13 mouse cellular contexts compared by ENCODE assay signal in genomic region chr2:35445610-35446009, GRCm38 (mm10). TPM values are rescaled to one million over a fixed set of nuclear protein-coding genes. Genes with fewer than 3 reads are reported as not detected.
DNase-seq lines count a peak whose midpoint lies in the region; ATAC-seq lines count a peak whose summit lies in the region.
"Had no signal": no experiment of that assay in that cellular context is flagged by ENCODE, and none has a peak within 500 bp of the region (broad histone marks: within the 10 kb centered on the region; RNA-seq: fewer than 3 reads in every experiment).

No protein-coding gene starts in this region.

- H3K4me3 ChIP-seq in kidney, embryonic 16.5 days (ENCODE audit: low read length) = no peak overlapping the region
- no peak overlapping the region for H3K4me3 ChIP-seq in limb, embryonic 15.5 days

- no peaks in the 10 kb centered on the region for H3K9me3 ChIP-seq in kidney, embryonic 16.5 days (ENCODE audit: low read length)
- H3K9me3 ChIP-seq in limb, embryonic 15.5 days = no peaks in the 10 kb centered on the region

- ATAC-seq in kidney, embryonic 16.5 days (ENCODE audit: low FRiP score, low TSS enrichment) = no peak
- ATAC-seq in limb, embryonic 15.5 days (ENCODE audit: insufficient number of reproducible peaks, low FRiP score, low TSS enrichment, low read depth) = no peak; the same call in 1 of the 2 replicates
- ATAC-seq: forebrain, embryonic 14.5 days had no signal

- no peak overlapping the region for H3K9ac ChIP-seq in kidney, embryonic 16.5 days (replicated peaks; ENCODE audit: low read length)
- no peak overlapping the region for H3K9ac ChIP-seq in limb, embryonic 15.5 days
- H3K9ac ChIP-seq: hindbrain, embryonic 14.5 days had no signal

- no peaks in the 10 kb centered on the region for H3K36me3 ChIP-seq in kidney, embryonic 16.5 days (ENCODE audit: insufficient read depth, low read length)
- no peaks in the 10 kb centered on the region for H3K36me3 ChIP-seq in limb, embryonic 15.5 days

- H3K4me1 ChIP-seq in kidney, embryonic 16.5 days (ENCODE audit: insufficient read depth, low read length) = peaks cover 72% of the 10 kb centered on the region
- H3K4me1 ChIP-seq in limb, embryonic 15.5 days = peaks cover 69% of the 10 kb centered on the region

- DNase-seq in kidney, adult 8-10 months = no peak
- DNase-seq in A20 (ENCODE audit: low read depth, low spot score) = peak; percentile 81
- peak; percentile 55 for DNase-seq in R1 (ENCODE audit: low read depth, low spot score)
- no peak for DNase-seq in left cerebral cortex, adult 18-20 months (ENCODE audit: low spot score in 2 of 2)
- no peak for DNase-seq in embryo, embryonic 9.5 days (ENCODE audit: extremely low spot score)
- no peak for DNase-seq in cerebellum, adult 8-10 months
- DNase-seq: cerebellum, adult 18-20 months had no signal

- H3K27me3 ChIP-seq in kidney, embryonic 16.5 days (ENCODE audit: insufficient read depth, low read length) = no peaks in the 10 kb centered on the region
- no peaks in the 10 kb centered on the region for H3K27me3 ChIP-seq in limb, embryonic 15.5 days

- no peak overlapping the region for H3K4me2 ChIP-seq in kidney, embryonic 16.5 days (replicated peaks; ENCODE audit: low read depth, low read length)
- H3K4me2 ChIP-seq in limb, embryonic 15.5 days = no peak overlapping the region
- H3K4me2 ChIP-seq: hindbrain, embryonic 14.5 days had no signal

- 53% methylated on average over 7 of the region's 7 CpGs for WGBS in kidney, embryonic 16.5 days
- WGBS in limb, embryonic 15.5 days = 62% methylated on average over 7 of the region's 7 CpGs

- H3K27ac ChIP-seq in kidney, embryonic 16.5 days (ENCODE audit: low read length) = peak overlapping the region; percentile 72; the same call in 1 of the 2 replicates
- H3K27ac ChIP-seq in limb, embryonic 15.5 days = peak overlapping the region; percentile 43
- H3K27ac ChIP-seq: hindbrain, embryonic 14.5 days had no signal

RNA-seq across cellular contexts. Expression of gene Ggta1, which starts 17.4 kb away (rescaled TPM):
- polyA plus RNA-seq in kidney, embryonic 16.5 days (2015; fragmentation: Nextera tagmentation; extraction: Ambion mirVana) = 23.3 and 24.2 TPM in 2 replicates
- polyA plus RNA-seq in limb, embryonic 15.5 days (2015; fragmentation: Nextera tagmentation; extraction: Ambion mirVana) = 34.2 and 37.5 TPM in 2 replicates
- 1 to 10 TPM; 3.3 to 3.6 TPM for total RNA-seq in left cerebral cortex, adult 18-20 months (2021)

RNA-seq across cellular contexts. Expression of gene 4930402F06Rik, which starts 48.6 kb away (rescaled TPM):
- not detected in 2 replicates for polyA plus RNA-seq in kidney, embryonic 16.5 days (2015; fragmentation: Nextera tagmentation; extraction: Ambion mirVana)
- not detected in 2 replicates for polyA plus RNA-seq in limb, embryonic 15.5 days (2015; fragmentation: Nextera tagmentation; extraction: Ambion mirVana)
- not detected for total RNA-seq in left cerebral cortex, adult 18-20 months (2021)
- total RNA-seq: left cerebral cortex, postnatal 10 days; midbrain, postnatal 0 days had no signal
- polyA plus RNA-seq: forebrain, embryonic 14.5 days; hindbrain, embryonic 14.5 days; midbrain, postnatal 0 days had no signal

Comparison
In these comparisons a context has a peak if more than half of its experiments do, and no peak if none do; other contexts are left out.
1. DNase-seq: peak in A20 (single experiment) and R1 (single experiment); none in kidney, adult 8-10 months (0 of 2), left cerebral cortex, adult 18-20 months (0 of 2), embryo, embryonic 9.5 days (single experiment) and cerebellum, adult 8-10 months (single experiment).